Comparison of ENCODE assay signal across 23 mouse cellular contexts in the genomic region with DNA sequence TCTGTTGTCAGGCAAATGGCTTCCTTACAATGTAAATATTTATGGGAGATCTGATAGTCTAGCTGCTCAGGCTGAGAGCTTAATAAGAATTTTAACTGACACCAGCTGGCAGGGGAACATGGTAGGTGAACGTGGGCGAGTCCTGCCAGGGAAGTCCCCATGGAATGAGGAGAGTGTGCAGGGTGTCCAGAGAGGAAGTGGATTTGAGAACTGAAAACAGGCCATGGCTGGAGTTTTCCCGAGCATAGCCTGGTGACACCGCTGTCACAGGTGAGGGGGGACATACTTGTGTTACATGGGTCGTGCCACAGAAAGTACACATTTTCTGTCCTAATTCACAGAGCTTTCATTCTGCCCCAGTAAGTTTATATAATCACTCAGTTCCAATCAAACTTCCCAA.
DNase-seq lines count a peak whose midpoint lies in the region; ATAC-seq and TF ChIP-seq lines count a peak whose summit lies in the region.
"Had no signal": no experiment of that assay in that cellular context is flagged by ENCODE, and none has a peak within 500 bp of the region (broad histone marks: within the 10 kb centered on the region; RNA-seq: fewer than 3 reads in every experiment).

No protein-coding gene starts in this region.

- 57% methylated on average over 5 of the region's 5 CpGs for WGBS in embryonic facial prominence, embryonic 11.5 days
- 69% methylated on average over 5 of the region's 5 CpGs for WGBS in embryonic facial prominence, embryonic 10.5 days
- WGBS in liver, postnatal 0 days (ENCODE audit: insufficient replicate concordance) = 76% methylated on average over 5 of the region's 5 CpGs
- 83% methylated on average over 5 of the region's 5 CpGs for WGBS in liver, embryonic 11.5 days

- no peak overlapping the region for H3K9ac ChIP-seq in embryonic facial prominence, embryonic 11.5 days (replicated peaks; ENCODE audit: low read length)
- no peak overlapping the region for H3K9ac ChIP-seq in liver, postnatal 0 days (replicated peaks)
- no peak overlapping the region for H3K9ac ChIP-seq in liver, embryonic 11.5 days (ENCODE audit: low read depth, low read length)
- H3K9ac ChIP-seq: embryonic facial prominence, embryonic 12.5 days; forebrain, embryonic 13.5 days; forebrain, embryonic 15.5 days; forebrain, postnatal 0 days had no signal

- peaks cover 3% of the 10 kb centered on the region for H3K4me1 ChIP-seq in embryonic facial prominence, embryonic 11.5 days (ENCODE audit: control insufficient read depth, insufficient read depth, low read length)
- H3K4me1 ChIP-seq in embryonic facial prominence, embryonic 10.5 days = peaks cover 10% of the 10 kb centered on the region; the same call in 1 of the 2 replicates
- H3K4me1 ChIP-seq in liver, postnatal 0 days (ENCODE audit: insufficient read depth) = peaks cover 5% of the 10 kb centered on the region
- no peaks in the 10 kb centered on the region for H3K4me1 ChIP-seq in liver, embryonic 11.5 days (replicated peaks; ENCODE audit: control insufficient read depth, insufficient read depth, low read length)
- H3K4me1 ChIP-seq: embryonic facial prominence, embryonic 12.5 days had no signal

- H3K9me3 ChIP-seq in embryonic facial prominence, embryonic 11.5 days (replicated peaks; ENCODE audit: control insufficient read depth, low read length) = no peaks in the 10 kb centered on the region
- H3K9me3 ChIP-seq in embryonic facial prominence, embryonic 10.5 days = no peaks in the 10 kb centered on the region
- no peaks in the 10 kb centered on the region for H3K9me3 ChIP-seq in liver, postnatal 0 days (ENCODE audit: low read length)
- no peaks in the 10 kb centered on the region for H3K9me3 ChIP-seq in liver, embryonic 11.5 days (ENCODE audit: control insufficient read depth, low read length)
- H3K9me3 ChIP-seq: embryonic facial prominence, embryonic 12.5 days; forebrain, embryonic 13.5 days; forebrain, embryonic 15.5 days had no signal

- H3K27me3 ChIP-seq in embryonic facial prominence, embryonic 11.5 days (ENCODE audit: control insufficient read depth, insufficient read depth, low read length) = no peaks in the 10 kb centered on the region
- peaks cover 17% of the 10 kb centered on the region for H3K27me3 ChIP-seq in embryonic facial prominence, embryonic 10.5 days (replicated peaks; ENCODE audit: low read depth, poor library complexity, severe bottlenecking)
- H3K27me3 ChIP-seq in liver, postnatal 0 days (ENCODE audit: insufficient read depth, low read length) = peaks cover 17% of the 10 kb centered on the region
- H3K27me3 ChIP-seq in liver, embryonic 11.5 days (replicated peaks; ENCODE audit: control insufficient read depth, insufficient read depth, low read length) = peaks cover 14% of the 10 kb centered on the region; the same call in 1 of the 2 replicates
- H3K27me3 ChIP-seq: forebrain, embryonic 13.5 days; forebrain, embryonic 15.5 days; Patski had no signal

- TF ChIP-seq EP300 in liver, postnatal 0 days (IDR thresholded peaks at IDR 0.05; ENCODE audit: low read depth) = no peak

- peak; percentile 28 for DNase-seq in embryonic facial prominence, embryonic 11.5 days (ENCODE audit: low spot score)
- DNase-seq in embryonic facial prominence, embryonic 10.5 days (ENCODE audit: low spot score) = no peak
- peak; percentile 3 for DNase-seq in liver, postnatal 0 days
- no peak for DNase-seq in liver, embryonic 11.5 days (ENCODE audit: low spot score)
- DNase-seq in adrenal gland, postnatal 10 days = no peak
- DNase-seq: adrenal gland, adult 8-10 months; adrenal gland, postnatal 25 days; cerebellum, adult 11 months; cerebellum, adult 18-20 months; cerebellum, adult 8-10 months; cerebellum, adult 9-11 months; cerebellum, postnatal 14 days; cerebellum, postnatal 36 days; forebrain, postnatal 0 days had no signal

- no peaks in the 10 kb centered on the region for H3K36me3 ChIP-seq in embryonic facial prominence, embryonic 11.5 days (replicated peaks; ENCODE audit: control insufficient read depth, insufficient read depth, low read depth, low read length)
- H3K36me3 ChIP-seq in embryonic facial prominence, embryonic 10.5 days (replicated peaks) = no peaks in the 10 kb centered on the region
- no peaks in the 10 kb centered on the region for H3K36me3 ChIP-seq in liver, postnatal 0 days (replicated peaks; ENCODE audit: insufficient read depth, low read length)
- no peaks in the 10 kb centered on the region for H3K36me3 ChIP-seq in liver, embryonic 11.5 days (ENCODE audit: control insufficient read depth, insufficient read depth, low read length)
- H3K36me3 ChIP-seq: embryonic facial prominence, embryonic 12.5 days; forebrain, embryonic 15.5 days; G1E had no signal

- no peak for TF ChIP-seq CTCF in liver, postnatal 0 days (IDR thresholded peaks at IDR 0.05; ENCODE audit: low read depth)

- no peak for ATAC-seq in embryonic facial prominence, embryonic 11.5 days (replicated peaks; ENCODE audit: insufficient number of reproducible peaks, low FRiP score, low TSS enrichment, low read depth)
- no peak for ATAC-seq in liver, postnatal 0 days
- ATAC-seq in liver, embryonic 11.5 days (replicated peaks; ENCODE audit: low FRiP score) = no peak
- 0 out of 2 replicates have a peak, but pooled peaks have one; percentile 25 for ATAC-seq in common myeloid progenitor, adult 5-6 weeks (replicated peaks; ENCODE audit: low read depth, poor library complexity, severe bottlenecking)
- peak; percentile 53; the same call in 1 of the 2 replicates for ATAC-seq in megakaryocyte progenitor cell, adult 5-6 weeks (replicated peaks; ENCODE audit: poor library complexity)
- no peak for ATAC-seq in inflammation-experienced regulatory T-cells, adult 6 months
- ATAC-seq: activated CD4-positive, CD25-positive, alpha-beta regulatory T cell, adult 4 months; forebrain, embryonic 13.5 days; forebrain, embryonic 15.5 days; forebrain, postnatal 0 days; Patski had no signal

- H3K27ac ChIP-seq in embryonic facial prominence, embryonic 11.5 days (replicated peaks; ENCODE audit: low read depth, low read length) = no peak overlapping the region
- H3K27ac ChIP-seq in embryonic facial prominence, embryonic 10.5 days (replicated peaks) = no peak overlapping the region
- H3K27ac ChIP-seq in liver, postnatal 0 days (ENCODE audit: low read depth) = no peak overlapping the region
- H3K27ac ChIP-seq in liver, embryonic 11.5 days (ENCODE audit: low read depth, low read length) = no peak overlapping the region
- H3K27ac ChIP-seq: embryonic facial prominence, embryonic 12.5 days; forebrain, embryonic 13.5 days; forebrain, embryonic 15.5 days had no signal

- H3K4me3 ChIP-seq in embryonic facial prominence, embryonic 11.5 days (ENCODE audit: low read depth, low read length) = no peak overlapping the region
- H3K4me3 ChIP-seq in embryonic facial prominence, embryonic 10.5 days = no peak overlapping the region
- no peak overlapping the region for H3K4me3 ChIP-seq in liver, postnatal 0 days (ENCODE audit: low read depth, low read length)
- no peak overlapping the region for H3K4me3 ChIP-seq in liver, embryonic 11.5 days (ENCODE audit: low read depth, low read length)
- H3K4me3 ChIP-seq: embryonic facial prominence, embryonic 12.5 days; forebrain, embryonic 13.5 days; forebrain, embryonic 15.5 days had no signal

- H3K4me2 ChIP-seq in embryonic facial prominence, embryonic 11.5 days (ENCODE audit: low read depth, low read length) = no peak overlapping the region
- no peak overlapping the region for H3K4me2 ChIP-seq in liver, postnatal 0 days (ENCODE audit: low read depth, low read length)
- H3K4me2 ChIP-seq in liver, embryonic 11.5 days = no peak overlapping the region
- H3K4me2 ChIP-seq: embryonic facial prominence, embryonic 12.5 days; forebrain, embryonic 13.5 days; forebrain, embryonic 15.5 days had no signal

Comparison
In these comparisons a context has a peak if more than half of its experiments do, and no peak if none do; other contexts are left out.
1. DNase-seq: peak in embryonic facial prominence, embryonic 11.5 days (single experiment) and liver, postnatal 0 days (single experiment); none in embryonic facial prominence, embryonic 10.5 days (single experiment), liver, embryonic 11.5 days (single experiment) and adrenal gland, postnatal 10 days (single experiment).
2. ATAC-seq: peak in common myeloid progenitor, adult 5-6 weeks (single experiment) and megakaryocyte progenitor cell, adult 5-6 weeks (single experiment); none in embryonic facial prominence, embryonic 11.5 days (single experiment), liver, postnatal 0 days (single experiment), liver, embryonic 11.5 days (single experiment) and inflammation-experienced regulatory T-cells, adult 6 months (single experiment).